Mouse (Mus musculus) megakaryocyte, embryonic 14.5 days (primary cell): ENCODE data around the gene Ttc7. TPM values are rescaled to one million over a fixed set of nuclear protein-coding genes. Genes with fewer than 3 reads are reported as not detected.
A peak's percentile ranks its signal among the peaks of the same experiment; 100 is the strongest.
"Not testable (repeated sequence)": the region's sequence is repeated elsewhere in the genome, so short reads cannot be mapped to it uniquely, and the experiment has no call there.

Source experiments
- H3K27me3 ChIP-seq: replicated peaks from 2 replicates; pipeline ENCODE3; 2012; ENCODE audit warnings: inconsistent platforms
- H3K36me3 ChIP-seq: replicated peaks from 2 replicates; pipeline ENCODE3; 2012; ENCODE audit warnings: low read length, inconsistent platforms, mixed read lengths
- H3K4me1 ChIP-seq: 2 replicates; pipeline ENCODE4 v1.6.1; 2012; ENCODE audit warnings: inconsistent platforms
- H3K4me3 ChIP-seq: replicated peaks from 2 replicates; pipeline ENCODE3; 2012; ENCODE audit warnings: moderate library complexity, mild to moderate bottlenecking, inconsistent platforms
- H3K9me3 ChIP-seq: 2 replicates; pipeline ENCODE4 v1.6.1; 2012; ENCODE audit warnings: inconsistent platforms
- FLI1 ChIP-seq: IDR thresholded peaks from 2 replicates; pipeline ENCODE4 v1.6.1; 2012; ENCODE audit warnings: low read length, inconsistent platforms, mixed read lengths
- GATA1 ChIP-seq: IDR thresholded peaks from 3 replicates; pipeline ENCODE4 v1.6.1; 2012; ENCODE audit warnings: mixed read lengths, low read length, inconsistent platforms, borderline replicate concordance
- polyA plus RNA-seq: library from polyadenylated mRNA; stranded (reverse); fragments of >175 nt; gene quantifications from 2 replicates; pipeline ENCODE4 v1.2.3, GENCODE M21; 2012; ENCODE audit warnings: low replicate concordance; ENCODE audit not compliant: insufficient read depth

Ttc7 gene
- polyA plus RNA-seq, 1 experiment, result 14.1 TPM

DNA sequence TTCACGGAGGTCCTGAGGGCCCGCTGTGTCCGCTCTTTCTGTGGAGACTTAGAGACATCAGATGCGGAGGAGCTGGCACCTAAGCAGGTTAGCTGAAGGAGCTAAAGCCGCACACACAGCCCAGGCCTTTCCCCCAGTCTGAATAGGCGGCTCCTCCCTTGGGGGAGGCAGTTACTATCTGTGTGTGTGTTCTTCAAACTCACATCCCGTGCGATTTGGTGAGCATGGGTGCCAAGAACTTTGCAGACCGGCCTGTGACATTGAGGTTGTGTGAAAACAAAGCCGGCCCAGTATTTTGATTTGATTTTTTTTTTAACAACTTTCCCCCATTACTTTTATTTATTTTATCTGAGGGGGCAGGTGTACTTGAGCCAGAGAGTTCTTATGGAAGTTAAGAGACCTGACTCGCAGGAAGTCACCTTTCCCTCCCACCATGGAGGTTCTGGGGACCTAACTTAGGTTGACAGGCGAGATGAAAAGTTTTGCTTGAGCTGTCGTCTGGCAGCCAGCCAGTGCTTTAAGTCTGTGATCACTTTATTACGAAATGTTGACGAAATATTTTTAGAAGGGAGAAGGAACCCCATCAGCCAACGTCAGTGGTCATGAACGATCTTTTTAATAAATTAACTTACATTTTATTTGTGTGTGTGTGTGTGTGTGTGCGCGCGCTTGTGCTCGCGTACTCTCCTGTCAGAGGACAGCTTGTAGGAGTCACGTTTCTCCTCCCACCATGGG is 3.2 kb downstream of the Ttc7 start:
- H3K27me3 ChIP-seq, result no peaks in the 10 kb centered on the region
- TF ChIP-seq FLI1 (no peak), GATA1 (no peak)
- no peak overlapping the region for H3K4me3 ChIP-seq
- H3K9me3 ChIP-seq, result no peaks in the 10 kb centered on the region
- peaks cover 41% of the 10 kb centered on the region for H3K36me3 ChIP-seq
- peaks cover 48% of the 10 kb centered on the region for H3K4me1 ChIP-seq

DNA sequence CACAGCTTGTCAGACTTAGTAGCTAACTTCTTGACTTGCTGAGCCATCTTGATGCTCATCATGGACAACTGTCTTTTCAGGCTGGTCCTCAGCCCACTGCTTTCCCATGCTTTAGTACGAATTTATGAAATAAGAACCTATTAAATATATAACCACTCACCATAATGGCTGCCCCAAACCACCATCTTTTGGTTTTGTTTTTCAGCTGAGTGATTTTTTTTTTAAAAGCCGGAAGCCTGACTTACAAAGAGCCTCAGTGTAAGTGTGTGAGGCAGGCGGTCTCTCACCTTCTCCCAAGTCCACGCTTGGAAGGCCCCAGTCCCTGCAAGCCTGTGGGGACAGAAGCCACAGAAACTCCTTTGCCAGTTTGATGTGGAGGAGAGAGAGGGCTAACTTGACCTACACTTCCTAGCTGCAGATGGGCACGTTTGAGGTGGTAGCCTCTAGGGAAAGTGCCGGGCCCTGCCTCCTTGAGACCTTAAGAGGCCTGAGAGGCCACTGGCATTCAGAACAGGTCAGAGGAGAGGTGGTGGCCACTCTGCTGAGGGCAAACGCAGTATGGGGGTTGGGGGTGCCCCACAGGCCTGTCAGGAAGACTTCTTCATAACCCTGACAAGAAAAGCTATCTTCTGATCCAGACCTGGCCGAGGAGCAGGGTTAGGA is 3.9 kb downstream of the Ttc7 start:
- no peak overlapping the region for H3K4me3 ChIP-seq
- H3K4me1 ChIP-seq, result peaks cover 41% of the 10 kb centered on the region
- H3K36me3 ChIP-seq, result peaks cover 48% of the 10 kb centered on the region
- no peaks in the 10 kb centered on the region for H3K9me3 ChIP-seq
- TF ChIP-seq GATA1 (no peak), FLI1 (no peak)
- H3K27me3 ChIP-seq, result no peaks in the 10 kb centered on the region

DNA sequence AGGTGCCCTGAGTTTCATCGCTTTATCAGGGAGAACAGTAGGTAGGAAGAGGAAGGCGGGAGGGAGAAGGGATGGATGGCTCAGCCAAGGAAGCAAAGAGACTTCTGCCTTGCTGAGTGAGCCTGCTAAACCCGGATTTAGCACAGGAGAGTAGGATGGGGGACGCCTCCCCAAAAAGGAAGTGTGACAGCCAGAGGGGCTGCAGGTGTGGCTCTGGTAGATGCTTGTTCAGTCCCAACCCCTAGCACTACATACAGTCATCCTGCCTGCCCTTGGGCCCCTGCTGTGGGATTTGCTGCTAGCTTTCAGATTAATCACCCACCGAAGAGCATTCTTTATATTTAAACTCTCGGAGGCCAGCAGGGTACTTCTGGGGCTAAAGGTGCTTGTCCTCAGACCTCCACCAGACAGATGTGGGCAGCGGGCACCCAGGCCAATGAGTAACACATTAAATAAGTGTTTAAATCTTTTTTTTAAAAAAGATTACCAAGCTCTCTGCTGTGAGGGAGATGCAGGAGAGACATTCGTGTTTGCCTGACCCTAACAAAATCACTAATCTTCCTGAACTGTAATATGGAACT is 4.6 kb downstream of the Ttc7 start:
- H3K4me3 ChIP-seq, result no peak overlapping the region
- TF ChIP-seq GATA1, result no peak
- H3K36me3 ChIP-seq, result peaks cover 55% of the 10 kb centered on the region

DNA sequence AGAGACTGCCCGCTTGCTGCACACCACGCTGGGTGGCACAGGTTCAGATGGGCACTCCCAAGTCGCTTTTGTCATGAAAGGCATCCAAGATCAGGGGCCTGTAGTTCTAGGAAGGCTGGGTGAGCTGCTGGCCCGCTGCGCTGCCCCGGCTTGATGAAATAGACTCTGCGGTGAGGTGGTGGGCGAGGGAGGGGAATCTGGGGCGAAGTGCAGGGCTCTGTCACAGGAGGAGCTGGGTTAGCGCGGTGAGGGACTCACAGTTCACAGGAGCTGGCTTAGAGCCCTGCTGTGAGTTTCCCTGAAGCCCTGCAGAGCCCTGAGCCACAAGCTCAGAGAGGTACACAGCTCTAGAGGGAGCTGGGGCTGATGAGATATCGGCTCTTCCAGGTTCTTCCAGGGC is 5.4 kb downstream of the Ttc7 start:
- H3K27me3 ChIP-seq, result no peaks in the 10 kb centered on the region
- no peak for TF ChIP-seq GATA1
- no peak for TF ChIP-seq FLI1

More for the DNA sequence above, 4.6 kb downstream of the Ttc7 start:
- Histone ChIP-seq H3K27me3 (no peaks in the 10 kb centered on the region), H3K9me3 (no peaks in the 10 kb centered on the region), H3K4me1 (peaks cover 44% of the 10 kb centered on the region)

DNA sequence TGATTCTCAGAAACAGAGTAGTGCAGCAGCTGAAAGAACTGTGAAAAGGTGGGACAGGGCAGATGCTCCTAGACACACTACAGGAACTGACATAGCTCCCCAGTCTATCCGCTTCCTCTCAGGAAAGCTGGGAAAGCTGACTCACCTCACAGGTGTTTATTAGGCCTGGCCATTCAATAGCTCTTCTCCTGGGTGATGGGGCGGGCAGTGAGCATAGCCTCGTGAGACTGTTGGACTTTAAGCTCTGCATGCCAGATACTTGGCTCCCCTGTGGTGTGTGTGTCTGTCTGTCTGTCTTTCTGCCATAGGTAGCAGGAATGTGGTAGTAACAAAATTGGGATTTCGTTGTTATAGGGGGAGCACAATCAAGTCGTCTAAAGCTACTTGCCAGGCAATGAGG is 6.7 kb downstream of the Ttc7 start:
- TF ChIP-seq GATA1, result no peak
- Histone ChIP-seq H3K36me3 (peaks cover 76% of the 10 kb centered on the region), H3K27me3 (no peaks in the 10 kb centered on the region)

More for the DNA sequence above, 5.4 kb downstream of the Ttc7 start:
- Histone ChIP-seq H3K4me3 (no peak overlapping the region), H3K4me1 (peaks cover 51% of the 10 kb centered on the region), H3K36me3 (peaks cover 64% of the 10 kb centered on the region), H3K9me3 (no peaks in the 10 kb centered on the region)

DNA sequence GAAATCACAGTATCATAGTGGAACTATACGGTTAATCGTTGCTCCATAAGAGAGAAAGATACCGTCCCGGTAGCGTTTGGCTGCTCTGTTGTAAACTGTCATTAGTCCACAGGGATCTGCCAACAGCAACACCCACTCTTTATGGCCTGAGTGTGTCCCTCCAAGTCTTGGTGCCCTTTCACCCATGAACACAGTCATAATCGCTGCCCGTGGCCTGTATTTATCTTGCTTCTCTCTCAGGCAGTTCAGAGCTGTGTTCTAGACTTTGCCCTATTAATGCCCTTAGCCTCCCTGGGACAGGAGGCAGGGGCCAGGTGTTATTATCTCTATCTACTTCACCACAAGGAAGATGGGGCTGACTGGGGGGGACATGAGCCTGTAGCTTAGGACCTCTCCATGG is 8.4 kb downstream of the Ttc7 start:
- Histone ChIP-seq H3K4me3 (no peak overlapping the region), H3K9me3 (peaks cover 6% of the 10 kb centered on the region; the same call in 1 of the 2 replicates), H3K27me3 (no peaks in the 10 kb centered on the region), H3K36me3 (peaks cover 91% of the 10 kb centered on the region), H3K4me1 (peaks cover 52% of the 10 kb centered on the region)
- no peak for TF ChIP-seq GATA1

More for the DNA sequence above, 6.7 kb downstream of the Ttc7 start:
- H3K9me3 ChIP-seq, result no peaks in the 10 kb centered on the region
- peaks cover 48% of the 10 kb centered on the region for H3K4me1 ChIP-seq
- no peak overlapping the region for H3K4me3 ChIP-seq

DNA sequence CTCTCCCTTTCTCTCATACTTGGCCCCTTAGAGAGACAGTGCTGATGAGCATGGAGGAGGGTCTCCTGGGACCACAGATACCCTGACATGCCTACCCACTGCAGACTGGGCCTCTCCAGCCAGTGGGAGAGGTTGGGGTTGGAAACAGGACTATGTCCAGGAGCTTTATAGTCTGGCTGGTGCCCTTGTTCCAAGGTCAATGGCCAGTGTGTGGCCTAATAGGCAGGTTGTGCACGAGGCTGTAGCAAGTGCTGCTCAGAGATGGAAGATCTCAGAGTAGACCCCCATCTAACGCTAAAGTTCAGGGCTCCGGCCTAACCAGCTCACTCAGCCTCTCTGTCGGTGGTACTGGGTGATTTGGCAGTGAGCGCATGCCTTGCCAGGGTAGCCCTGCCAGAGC is 9.1 kb downstream of the Ttc7 start:
- Histone ChIP-seq H3K4me1 (peaks cover 57% of the 10 kb centered on the region), H3K27me3 (no peaks in the 10 kb centered on the region), H3K4me3 (no peak overlapping the region), H3K36me3 (peaks cover 95% of the 10 kb centered on the region), H3K9me3 (peaks cover 6% of the 10 kb centered on the region; the same call in 1 of the 2 replicates)
- TF ChIP-seq FLI1, result no peak
- no peak for TF ChIP-seq GATA1

DNA sequence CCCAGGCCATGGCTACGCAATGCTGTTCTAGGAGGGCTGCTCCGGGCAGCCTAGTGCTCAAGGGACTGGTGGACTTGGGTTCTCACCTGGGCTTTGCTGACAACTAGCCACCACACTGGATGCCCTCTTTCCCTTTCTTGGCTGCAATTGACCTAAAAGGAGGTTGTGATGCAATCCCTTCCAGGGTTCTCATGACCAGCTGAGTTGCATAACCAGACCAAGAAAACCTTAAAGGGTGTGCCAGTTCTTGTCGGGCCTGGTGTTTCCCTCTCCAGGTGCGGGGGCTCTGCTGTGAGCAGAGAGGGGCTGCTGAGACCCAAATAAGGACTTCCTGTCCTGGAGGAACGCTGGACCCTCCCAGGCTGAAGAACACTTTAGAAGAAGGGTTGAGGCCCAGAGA is 10.4 kb downstream of the Ttc7 start:
- H3K9me3 ChIP-seq, result peaks cover 6% of the 10 kb centered on the region; the same call in 1 of the 2 replicates
- no peak overlapping the region for H3K4me3 ChIP-seq
- TF ChIP-seq FLI1 (no peak), GATA1 (no peak)
- peaks cover 52% of the 10 kb centered on the region for H3K4me1 ChIP-seq
- peaks cover 90% of the 10 kb centered on the region for H3K36me3 ChIP-seq
- H3K27me3 ChIP-seq, result no peaks in the 10 kb centered on the region

DNA sequence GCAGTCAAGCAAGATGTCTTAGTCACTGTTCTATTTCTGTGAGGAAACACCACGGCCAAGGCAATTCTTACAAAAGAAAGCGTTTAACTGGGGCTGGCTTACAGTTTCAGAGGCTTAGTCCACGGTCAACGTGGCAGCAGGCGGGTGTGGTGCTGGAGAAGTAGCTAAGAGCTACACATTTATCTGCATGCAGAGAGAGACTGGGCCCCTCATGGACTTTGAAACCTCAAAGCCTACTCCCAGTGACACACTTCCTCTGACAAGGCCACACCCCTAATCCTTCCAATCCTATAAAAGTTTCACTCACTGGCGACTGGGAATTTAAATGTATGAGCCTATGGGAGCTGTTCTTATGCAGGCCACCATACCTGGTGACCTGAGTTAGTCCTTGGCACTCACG is 13.1 kb downstream of the Ttc7 start:
- H3K36me3 ChIP-seq, result peaks cover 89% of the 10 kb centered on the region
- TF ChIP-seq GATA1 (no peak), FLI1 (no peak)
- H3K4me3 ChIP-seq, result no peak overlapping the region
- H3K27me3 ChIP-seq, result no peaks in the 10 kb centered on the region
- peaks cover 6% of the 10 kb centered on the region; the same call in 1 of the 2 replicates for H3K9me3 ChIP-seq
- H3K4me1 ChIP-seq, result peaks cover 68% of the 10 kb centered on the region

DNA sequence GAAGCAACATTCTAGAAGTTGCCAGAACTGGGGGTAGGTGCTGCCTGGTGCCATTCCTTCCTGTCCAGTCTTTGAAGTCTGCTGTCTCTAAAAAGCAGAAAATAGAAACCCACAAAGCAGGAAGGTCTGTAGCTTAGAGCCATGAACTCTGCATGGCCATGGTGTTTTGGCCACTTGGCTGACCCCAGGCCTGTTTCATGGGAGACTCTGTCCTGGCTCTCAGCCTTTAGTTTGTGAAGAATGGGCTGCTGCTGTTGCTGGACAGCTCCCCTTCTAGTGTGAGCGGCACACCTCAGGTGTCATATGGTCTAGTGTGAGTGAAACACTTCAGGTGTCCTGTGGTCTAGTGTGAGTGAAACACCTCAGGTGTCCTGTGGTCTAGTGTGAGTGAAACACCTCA is 14.0 kb downstream of the Ttc7 start:
- H3K9me3 ChIP-seq, H3K27me3 ChIP-seq: not testable (repeated sequence)
- H3K4me1 ChIP-seq, result peaks cover 72% of the 10 kb centered on the region
- H3K4me3 ChIP-seq, result peak overlapping the region; percentile 17
- H3K36me3 ChIP-seq, result peaks cover 79% of the 10 kb centered on the region
